Mouse (Mus musculus) forebrain, embryonic 13.5 days (tissue): ENCODE results near the gene Erp29. TPM values are rescaled to one million over a fixed set of nuclear protein-coding genes. Genes with fewer than 3 reads are reported as not detected.
A peak's percentile ranks its signal among the peaks of the same experiment; 100 is the strongest.

Source experiments
- ATAC-seq: fragments of 200-750 bp; cut with Nextera tagmentation; 2 replicates; pipeline ENCODE4 v1.8.0; 2017
- H3K27ac ChIP-seq: fragments of 300-500 bp; sonication (generic); 2 replicates; pipeline ENCODE4 v1.5.1; 2015; ENCODE audit warnings: inconsistent platforms, mild to moderate bottlenecking, moderate library complexity
- H3K27me3 ChIP-seq: fragments of 300-500 bp; sonication (generic); 2 replicates; pipeline ENCODE4 v1.6.1; 2015; ENCODE audit warnings: mild to moderate bottlenecking, inconsistent platforms
- H3K36me3 ChIP-seq: fragments of 300-500 bp; sonication (generic); 2 replicates; pipeline ENCODE4 v1.6.1; 2015; ENCODE audit warnings: mild to moderate bottlenecking, inconsistent platforms; ENCODE audit not compliant: poor library complexity, severe bottlenecking
- H3K4me1 ChIP-seq: fragments of 300-500 bp; sonication (generic); 2 replicates; pipeline ENCODE4 v1.6.1; 2015; ENCODE audit warnings: inconsistent platforms
- H3K4me2 ChIP-seq: fragments of 300-500 bp; sonication (generic); 2 replicates; pipeline ENCODE4 v1.6.1; 2015; ENCODE audit warnings: inconsistent platforms, mild to moderate bottlenecking, moderate library complexity
- H3K4me3 ChIP-seq: fragments of 300-500 bp; sonication (generic); 2 replicates; pipeline ENCODE4 v1.5.1; 2015; ENCODE audit warnings: mild to moderate bottlenecking, inconsistent platforms
- H3K9ac ChIP-seq: fragments of 300-500 bp; sonication (generic); 2 replicates; pipeline ENCODE4 v1.6.1; 2015; ENCODE audit warnings: mild to moderate bottlenecking, inconsistent platforms
- H3K9me3 ChIP-seq: fragments of 300-500 bp; sonication (generic); replicated peaks from 2 replicates; pipeline ENCODE4 v1.6.1; 2016; ENCODE audit warnings: inconsistent platforms
- WGBS: fragments of 180-500 bp; shearing (Covaris S2); methylation state at CpG from one replicate; pipeline ENCODE4 v1.1.7; 2015; 5-methylcytosine and 5-hydroxymethylcytosine counted together
- polyA plus RNA-seq: library from polyadenylated mRNA; unstranded; fragments of >200 nt; fragmentation: Nextera tagmentation; extraction: Ambion mirVana; gene quantifications from 2 replicates; pipeline ENCODE4 v1.2.1, GENCODE M21; 2015

Gene Erp29
- polyA plus RNA-seq, 1 experiment from 2014 or later = 130 TPM

GRCm38 (mm10) chr5:121398146-121398964 is 54.0 kb downstream of the Erp29 start:
- H3K27ac ChIP-seq = peak overlapping the region; percentile 54
- H3K9ac ChIP-seq = peak overlapping the region; percentile 86
- peaks cover 20% of the 10 kb centered on the region for H3K4me1 ChIP-seq
- peak overlapping the region; percentile 94 for H3K4me3 ChIP-seq
- peak overlapping the region; percentile 96 for H3K4me2 ChIP-seq
- H3K9me3 ChIP-seq = no peaks in the 10 kb centered on the region
- H3K27me3 ChIP-seq = no peaks in the 10 kb centered on the region
- WGBS = under 1% methylated on average over 67 of the region's 67 CpGs
- H3K36me3 ChIP-seq = peaks cover 16% of the 10 kb centered on the region; the same call in 1 of the 2 replicates
- ATAC-seq = peak; percentile 85

GRCm38 (mm10) chr5:121397187-121398145 is 54.8 kb downstream of the Erp29 start, which contains the start of gene Naa25:
Naa25 (plus strand) TSS chr5:121397936.
- peaks cover 12% of the 10 kb centered on the region; the same call in 1 of the 2 replicates for H3K36me3 ChIP-seq
- WGBS = 9% methylated on average over 53 of the region's 53 CpGs
- peak within 1 kb of the TSS; percentile 94 for H3K4me3 ChIP-seq
- H3K9ac ChIP-seq = peak within 1 kb of the TSS; percentile 86
- no peaks in the 10 kb centered on the region for H3K27me3 ChIP-seq
- ATAC-seq = peak; percentile 96
- peak within 1 kb of the TSS; percentile 96 for H3K4me2 ChIP-seq
- H3K4me1 ChIP-seq = peaks cover 20% of the 10 kb centered on the region
- H3K9me3 ChIP-seq = no peaks in the 10 kb centered on the region
- peak within 1 kb of the TSS; percentile 76 for H3K27ac ChIP-seq

- Histone ChIP-seq H3K4me2 (no peak overlapping the region), H3K4me3 (no peak overlapping the region), H3K36me3 (no peaks in the 10 kb centered on the region), H3K4me1 (peaks cover 20% of the 10 kb centered on the region), H3K9me3 (no peaks in the 10 kb centered on the region), H3K27me3 (no peaks in the 10 kb centered on the region), H3K27ac (no peak overlapping the region), H3K9ac (no peak overlapping the region)
- ATAC-seq = no peak
- 85% methylated on average over 5 of the region's 5 CpGs for WGBS
These were observed 56.7 kb downstream of the Erp29 start for GRCm38 (mm10) chr5:121395621-121396020.

GRCm38 (mm10) chr5:121393402-121393801 is 58.9 kb downstream of the Erp29 start:
- ATAC-seq = no peak
- H3K4me1 ChIP-seq = 0 out of 2 replicates have a peak, but pooled peaks cover 6% of the 10 kb centered on the region
- no peaks in the 10 kb centered on the region for H3K9me3 ChIP-seq
- 82% methylated on average over 3 of the region's 3 CpGs for WGBS
- no peak overlapping the region for H3K4me2 ChIP-seq
- H3K4me3 ChIP-seq = no peak overlapping the region
- no peaks in the 10 kb centered on the region for H3K27me3 ChIP-seq
- no peaks in the 10 kb centered on the region for H3K36me3 ChIP-seq
- no peak overlapping the region for H3K27ac ChIP-seq
- H3K9ac ChIP-seq = no peak overlapping the region

GRCm38 (mm10) chr5:121392667-121393380 is 59.5 kb downstream of the Erp29 start:
- WGBS = 57% methylated on average over 16 of the region's 16 CpGs
- H3K36me3 ChIP-seq = no peaks in the 10 kb centered on the region
- H3K9me3 ChIP-seq = no peaks in the 10 kb centered on the region
- H3K9ac ChIP-seq = no peak overlapping the region
- H3K4me1 ChIP-seq = 0 out of 2 replicates have a peak, but pooled peaks cover 6% of the 10 kb centered on the region
- H3K27ac ChIP-seq = no peak overlapping the region
- no peak overlapping the region for H3K4me3 ChIP-seq
- H3K27me3 ChIP-seq = no peaks in the 10 kb centered on the region
- no peak for ATAC-seq
- no peak overlapping the region for H3K4me2 ChIP-seq

GRCm38 (mm10) chr5:121389691-121390090 is 62.6 kb downstream of the Erp29 start:
- Histone ChIP-seq H3K27ac (no peak overlapping the region), H3K4me2 (no peak overlapping the region), H3K36me3 (no peaks in the 10 kb centered on the region), H3K4me1 (peaks cover under 1% of the 10 kb centered on the region; the same call in 1 of the 2 replicates), H3K27me3 (peaks cover 6% of the 10 kb centered on the region), H3K4me3 (no peak overlapping the region), H3K9ac (no peak overlapping the region), H3K9me3 (no peaks in the 10 kb centered on the region)
- no peak for ATAC-seq

- Histone ChIP-seq H3K36me3 (no peaks in the 10 kb centered on the region), H3K4me3 (no peak overlapping the region), H3K27ac (0 out of 2 replicates have a peak overlapping the region, but pooled peaks have one; percentile 21), H3K9me3 (no peaks in the 10 kb centered on the region), H3K4me1 (peaks cover 7% of the 10 kb centered on the region), H3K27me3 (peaks cover 6% of the 10 kb centered on the region), H3K9ac (no peak overlapping the region; the same call in 1 of the 2 replicates), H3K4me2 (no peak overlapping the region)
- WGBS = 60% methylated on average over 7 of the region's 7 CpGs
- ATAC-seq = no peak
These were observed 63.2 kb downstream of the Erp29 start for GRCm38 (mm10) chr5:121389106-121389505.

GRCm38 (mm10) chr5:121387126-121387525 is 65.2 kb downstream of the Erp29 start:
- peaks cover 6% of the 10 kb centered on the region for H3K27me3 ChIP-seq
- no peaks in the 10 kb centered on the region for H3K9me3 ChIP-seq
- H3K4me1 ChIP-seq = peaks cover 20% of the 10 kb centered on the region
- no peak for ATAC-seq
- no peak overlapping the region for H3K9ac ChIP-seq
- 72% methylated on average over 4 of the region's 4 CpGs for WGBS
- peaks cover 8% of the 10 kb centered on the region; the same call in 1 of the 2 replicates for H3K36me3 ChIP-seq
- H3K27ac ChIP-seq = no peak overlapping the region
- H3K4me3 ChIP-seq = no peak overlapping the region
- no peak overlapping the region for H3K4me2 ChIP-seq

- WGBS = 34% methylated on average over 22 of the region's 22 CpGs
- no peak overlapping the region for H3K27ac ChIP-seq
These were observed 66.0 kb downstream of the Erp29 start for GRCm38 (mm10) chr5:121386120-121386909.

GRCm38 (mm10) chr5:121385461-121386119 is 66.7 kb downstream of the Erp29 start, which contains the start of gene Trafd1:
Trafd1 (minus strand) TSS chr5:121385632.
- peaks cover 6% of the 10 kb centered on the region for H3K27me3 ChIP-seq
- 0 out of 2 replicates have a peak, but pooled peaks cover 6% of the 10 kb centered on the region for H3K9me3 ChIP-seq
- peak within 1 kb of the TSS; percentile 77 for H3K4me3 ChIP-seq
- H3K4me2 ChIP-seq = peak within 1 kb of the TSS; percentile 74
- H3K9ac ChIP-seq = peak within 1 kb of the TSS; percentile 87
- under 1% methylated on average over 29 of the region's 45 CpGs for WGBS
- peaks cover 20% of the 10 kb centered on the region for H3K4me1 ChIP-seq
- peak; percentile 98 for ATAC-seq
- H3K36me3 ChIP-seq = peaks cover 24% of the 10 kb centered on the region
- H3K27ac ChIP-seq = peak within 1 kb of the TSS; percentile 81

More at GRCm38 (mm10) chr5:121386120-121386909, 66.0 kb downstream of the Erp29 start:
- Histone ChIP-seq H3K4me1 (peaks cover 20% of the 10 kb centered on the region), H3K27me3 (peaks cover 6% of the 10 kb centered on the region), H3K36me3 (peaks cover 16% of the 10 kb centered on the region), H3K4me2 (peak overlapping the region; percentile 74), H3K4me3 (peak overlapping the region; percentile 77), H3K9ac (peak overlapping the region; percentile 87; the same call in 1 of the 2 replicates), H3K9me3 (no peaks in the 10 kb centered on the region)
- ATAC-seq = no peak
